Mouse (Mus musculus) right cerebral cortex, postnatal 14 days (tissue): ENCODE data around the gene Edem3.
"Not testable (repeated sequence)": the region's sequence is repeated elsewhere in the genome, so short reads cannot be mapped to it uniquely, and the experiment has no call there.

Source experiments
- DNase-seq: peaks from one replicate; pipeline ENCODE4 v3.0.0; 2022

Edem3 gene

DNA sequence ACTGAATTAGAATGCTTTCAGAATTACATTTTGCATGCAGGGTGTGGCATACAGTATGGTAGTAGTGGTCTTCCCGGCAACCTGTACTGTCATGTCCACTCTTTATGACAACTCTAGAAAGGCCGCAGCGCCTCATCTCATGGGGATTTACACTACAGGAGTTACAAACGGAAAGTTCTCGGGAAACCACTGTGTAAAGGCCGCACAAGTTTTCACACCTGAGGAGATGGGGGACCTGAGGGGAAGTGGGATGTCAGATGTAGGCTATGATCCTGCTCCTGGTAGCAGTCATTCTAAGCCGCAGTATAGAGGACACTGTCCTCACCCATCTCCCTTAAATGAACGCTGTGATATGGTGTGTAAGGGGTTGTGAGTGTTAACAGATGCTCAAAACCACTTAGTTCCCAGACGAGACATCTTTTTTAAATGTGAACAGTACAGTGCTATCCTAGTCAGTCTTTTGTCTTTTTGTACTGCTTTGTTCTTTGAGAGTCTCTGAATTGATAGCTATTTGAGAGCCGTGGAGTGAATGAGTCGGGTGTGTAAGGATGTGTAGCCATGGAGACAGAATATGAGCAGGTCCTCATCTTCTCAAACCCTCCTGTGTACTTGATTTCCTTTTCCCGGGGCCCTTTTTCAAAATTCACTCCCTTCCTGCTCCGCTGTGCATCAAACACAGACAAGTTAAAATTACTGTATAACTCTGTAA lies 57.0 kb downstream of the Edem3 start:
- no peak for DNase-seq

DNA sequence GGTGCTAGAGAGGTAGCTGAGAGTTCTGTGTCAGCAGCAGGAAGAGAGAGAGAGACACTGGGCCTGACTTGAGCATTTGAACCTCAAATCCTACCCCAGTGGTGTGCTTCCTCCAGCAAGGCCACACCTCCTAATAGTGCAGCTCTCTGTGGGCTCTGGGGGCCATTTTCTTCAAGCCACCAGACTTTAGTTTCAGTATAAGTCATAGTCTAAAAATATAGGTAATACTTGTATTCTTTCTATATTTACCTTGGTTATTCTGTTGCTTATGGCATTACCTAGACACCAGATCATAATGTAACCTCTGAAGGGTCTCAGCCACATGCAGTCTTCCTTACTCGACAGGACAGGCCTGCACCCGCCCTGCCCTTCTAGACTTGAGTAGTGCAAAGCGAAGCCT lies 60.9 kb downstream of the Edem3 start:
- no peak for DNase-seq

DNA sequence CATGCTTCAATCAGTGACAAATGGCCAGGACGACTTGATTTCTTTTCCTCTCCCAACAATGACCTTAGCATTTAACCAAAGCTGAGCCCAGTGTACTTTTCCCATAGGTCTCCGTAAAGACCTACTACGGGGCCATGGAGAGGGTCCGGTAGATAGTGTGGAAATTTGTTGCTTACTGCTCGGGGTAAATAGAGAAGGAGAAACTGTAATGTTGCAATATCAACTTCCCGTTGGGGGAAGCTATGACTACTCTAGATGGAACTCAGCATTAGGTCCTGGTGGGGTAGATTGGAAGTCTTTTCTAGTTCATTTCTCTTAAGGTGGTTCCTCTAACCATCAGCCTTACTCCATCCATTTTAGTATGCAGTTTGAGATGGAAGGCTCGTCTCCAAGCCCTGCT lies 64.0 kb downstream of the Edem3 start:
- DNase-seq, result no peak

DNA sequence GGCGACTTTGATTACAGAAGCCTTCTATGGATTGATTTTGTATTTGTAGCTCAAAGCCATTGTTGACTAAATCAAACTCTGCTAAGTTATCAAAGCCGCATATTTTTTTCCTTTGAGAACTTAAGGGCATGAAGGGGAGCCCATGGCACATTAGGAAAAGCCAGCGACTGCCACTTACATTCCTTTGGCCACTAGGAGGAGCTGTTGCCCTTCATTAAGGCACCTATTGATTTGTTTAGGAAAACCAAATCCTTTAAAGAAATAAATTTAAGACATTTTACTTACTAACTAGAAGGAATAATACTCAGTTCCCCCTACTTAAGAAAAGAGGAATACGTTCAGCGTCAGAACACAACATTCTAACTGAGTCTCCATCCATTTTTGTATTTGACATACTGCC lies 65.3 kb downstream of the Edem3 start:
- DNase-seq, result peak; percentile 68

DNA sequence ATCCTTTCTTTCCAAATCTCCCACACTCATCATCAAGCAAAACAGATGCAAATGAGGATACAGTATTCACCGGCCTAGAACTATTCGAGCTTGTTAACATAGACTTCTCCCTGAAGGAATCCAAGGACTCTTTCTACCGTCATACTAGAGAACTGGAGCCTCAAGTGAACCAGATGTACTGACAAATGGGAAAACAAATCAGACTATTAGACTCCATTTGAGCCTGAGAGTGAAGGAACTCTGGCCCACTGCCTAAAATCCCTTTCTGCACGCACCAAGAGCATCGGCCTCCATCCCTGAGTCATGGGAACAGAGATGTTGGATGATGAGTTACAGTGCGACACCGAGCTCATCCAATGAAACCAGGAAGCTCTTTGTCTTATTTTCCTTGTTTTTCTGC lies 69.9 kb downstream of the Edem3 start:
- DNase-seq, result no peak

DNA sequence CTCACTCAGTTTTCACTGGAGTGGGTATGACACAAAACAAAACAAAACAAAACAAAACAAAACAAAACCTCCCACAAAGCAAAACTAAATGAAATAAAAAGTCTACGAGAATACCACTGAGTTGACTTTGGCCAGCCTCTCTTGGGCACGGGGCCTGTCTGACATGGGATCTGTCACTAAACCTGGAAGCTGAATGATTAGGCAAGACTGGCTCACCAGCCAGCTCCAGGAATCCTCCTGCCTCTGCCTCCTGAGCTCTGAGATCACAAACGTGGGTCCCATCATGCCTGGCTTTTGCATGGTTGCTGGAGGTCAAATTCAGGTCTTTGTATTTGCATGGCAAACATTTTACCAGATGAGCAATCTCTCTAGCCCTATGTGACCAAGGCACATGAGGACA lies 76.6 kb downstream of the Edem3 start:
- DNase-seq, result no peak

DNA sequence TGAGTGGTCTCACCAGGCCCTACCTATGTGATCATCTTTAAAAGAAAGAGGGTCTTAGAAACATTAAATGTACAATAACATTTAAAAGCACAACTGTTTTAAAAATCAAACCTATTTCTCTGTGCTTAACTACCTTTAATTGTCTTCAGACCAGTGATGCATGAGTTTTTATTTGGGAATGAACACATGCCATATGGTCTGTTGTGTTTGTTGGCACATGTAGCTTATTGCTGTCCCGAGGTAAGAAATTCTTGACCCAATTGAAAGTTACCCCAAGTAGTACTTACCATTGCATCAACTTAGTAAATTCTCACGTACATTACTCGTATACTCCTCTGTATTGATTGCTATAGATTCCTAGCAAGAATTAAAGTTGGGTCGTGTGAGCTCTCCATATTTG lies 80.1 kb downstream of the Edem3 start:
- DNase-seq, result no peak

DNA sequence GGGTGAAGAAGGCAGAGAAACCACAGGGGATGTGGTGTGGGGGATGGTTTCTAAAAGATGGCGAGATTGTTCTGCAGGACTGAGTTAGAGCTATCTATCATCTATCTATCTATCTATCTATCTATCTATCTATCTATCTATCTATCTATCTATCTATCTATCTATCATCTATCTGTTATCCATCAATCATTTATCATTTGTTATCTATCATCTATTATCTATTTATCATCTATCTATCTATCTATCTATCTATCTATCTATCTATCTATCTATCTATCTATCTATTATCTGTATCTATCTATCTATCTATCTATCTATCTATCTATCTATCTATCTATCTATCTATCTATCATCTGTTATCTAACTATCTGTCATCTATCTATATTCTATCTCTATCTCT lies 85.2 kb downstream of the Edem3 start:
- not testable (repeated sequence) for DNase-seq

DNA sequence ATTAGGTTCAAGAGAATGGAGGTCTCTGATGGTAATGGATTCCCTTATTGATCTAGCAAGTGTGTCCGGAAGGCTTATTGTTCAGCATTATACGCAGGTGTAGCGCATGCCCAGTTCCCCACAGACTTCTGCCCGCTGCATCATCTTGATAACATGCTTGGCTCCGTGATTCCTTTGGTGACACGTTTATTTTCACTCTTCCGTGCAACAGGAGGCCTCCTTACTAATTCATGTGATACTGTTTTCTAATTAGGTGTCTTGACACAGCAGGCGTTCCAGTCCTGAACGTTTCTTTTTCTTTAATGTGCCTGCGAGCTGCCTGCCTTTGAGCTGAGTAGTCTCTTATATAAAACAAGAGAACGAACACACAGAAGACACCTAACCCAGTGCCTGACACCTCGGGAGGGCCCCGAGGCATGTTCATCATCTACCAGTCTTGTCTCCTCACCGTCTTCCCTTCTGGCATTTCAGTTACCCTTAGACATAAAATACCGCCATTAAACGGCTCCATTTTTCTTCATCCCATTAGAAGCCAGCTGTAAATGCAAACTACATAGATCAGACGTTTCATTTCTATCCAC lies 90.2 kb downstream of the Edem3 start:
- no peak for DNase-seq

DNA sequence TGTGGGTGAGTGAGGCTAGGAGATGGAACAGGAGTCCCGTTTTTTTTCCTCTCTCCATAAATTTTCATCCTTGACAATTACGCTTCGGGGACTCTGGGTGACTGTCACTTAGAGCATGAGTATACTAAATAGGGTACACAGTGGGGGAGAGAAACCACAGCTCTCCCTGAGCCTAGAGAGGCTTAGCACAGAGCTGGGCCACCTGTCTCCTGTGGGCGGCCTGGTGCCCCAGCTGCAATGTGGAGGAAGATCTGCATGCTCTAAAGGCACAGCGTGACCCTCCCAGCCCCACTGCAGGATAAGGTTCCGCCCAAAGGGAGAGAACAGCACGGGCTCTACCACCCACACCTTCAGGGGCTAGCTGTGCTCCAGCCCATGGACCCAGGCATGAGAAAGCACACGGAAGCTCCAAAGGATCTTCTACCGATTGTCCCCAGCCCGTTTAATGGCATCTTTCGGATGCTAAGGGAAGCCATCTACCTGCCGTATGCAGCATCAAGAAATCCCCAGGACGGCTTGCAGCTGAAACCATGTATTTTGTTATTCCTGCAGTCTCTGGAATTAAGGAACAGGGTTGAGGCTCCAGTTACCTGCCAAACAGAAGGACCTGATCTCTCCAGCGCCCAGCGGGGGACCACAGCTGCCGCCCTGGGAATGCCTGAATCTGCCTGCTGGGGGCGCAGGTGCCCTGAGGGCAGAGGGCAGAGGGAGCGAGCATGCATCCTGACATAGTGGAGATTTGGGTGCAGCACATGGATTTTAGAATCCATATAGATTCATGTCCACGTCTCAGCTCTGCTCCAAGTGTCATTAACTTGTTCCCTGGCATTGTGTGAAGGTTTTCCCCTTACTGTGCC lies 91.0 kb downstream of the Edem3 start:
- DNase-seq, result no peak

DNA sequence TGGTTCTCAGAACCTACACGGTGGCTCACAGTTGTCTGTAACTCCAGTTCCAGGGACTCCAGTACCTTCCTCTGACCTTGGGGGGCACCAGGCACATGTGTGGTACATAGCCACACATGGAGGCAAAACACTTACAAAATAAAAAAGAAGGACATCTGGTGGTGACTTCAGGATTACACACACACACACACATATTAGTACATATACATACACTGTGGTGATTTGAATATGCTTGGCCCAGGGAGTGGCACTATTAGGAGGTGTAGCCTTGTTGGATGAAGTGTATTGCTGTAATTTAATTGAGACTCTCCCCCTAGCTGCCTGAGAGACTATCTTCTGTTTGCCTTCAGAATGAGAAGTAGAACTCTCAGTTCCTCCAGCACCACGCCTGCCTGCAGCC lies 93.1 kb downstream of the Edem3 start:
- DNase-seq, result no peak

DNA sequence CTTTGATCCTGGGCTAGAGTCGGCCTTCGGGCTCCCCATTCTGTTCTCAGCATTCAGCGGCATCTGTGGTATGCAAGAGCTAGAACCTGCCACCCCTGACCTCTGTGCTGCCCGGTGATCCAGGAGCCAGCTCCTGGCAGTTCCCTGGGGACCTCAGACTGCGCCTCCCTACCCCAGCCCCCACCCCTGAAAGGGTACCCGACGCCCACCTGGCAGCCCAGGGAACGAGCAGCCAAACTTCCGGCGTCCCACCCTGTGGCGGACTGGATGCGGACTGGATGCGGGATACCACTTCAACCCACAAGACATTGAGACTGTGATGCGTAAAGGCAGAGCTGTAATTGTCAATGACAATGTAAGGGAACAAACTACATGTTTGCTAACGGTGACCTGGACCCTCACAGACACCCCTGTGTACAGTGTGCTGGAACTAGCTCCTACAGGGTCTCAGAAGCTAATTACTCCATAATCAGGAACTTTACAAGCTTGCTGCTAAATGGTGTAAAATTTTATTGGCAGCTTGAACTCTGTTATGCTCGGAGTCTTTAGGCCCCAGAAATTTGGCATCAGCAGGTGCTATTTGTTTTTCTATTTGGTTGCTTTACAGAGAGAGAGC lies 94.9 kb downstream of the Edem3 start:
- DNase-seq, result no peak

DNA sequence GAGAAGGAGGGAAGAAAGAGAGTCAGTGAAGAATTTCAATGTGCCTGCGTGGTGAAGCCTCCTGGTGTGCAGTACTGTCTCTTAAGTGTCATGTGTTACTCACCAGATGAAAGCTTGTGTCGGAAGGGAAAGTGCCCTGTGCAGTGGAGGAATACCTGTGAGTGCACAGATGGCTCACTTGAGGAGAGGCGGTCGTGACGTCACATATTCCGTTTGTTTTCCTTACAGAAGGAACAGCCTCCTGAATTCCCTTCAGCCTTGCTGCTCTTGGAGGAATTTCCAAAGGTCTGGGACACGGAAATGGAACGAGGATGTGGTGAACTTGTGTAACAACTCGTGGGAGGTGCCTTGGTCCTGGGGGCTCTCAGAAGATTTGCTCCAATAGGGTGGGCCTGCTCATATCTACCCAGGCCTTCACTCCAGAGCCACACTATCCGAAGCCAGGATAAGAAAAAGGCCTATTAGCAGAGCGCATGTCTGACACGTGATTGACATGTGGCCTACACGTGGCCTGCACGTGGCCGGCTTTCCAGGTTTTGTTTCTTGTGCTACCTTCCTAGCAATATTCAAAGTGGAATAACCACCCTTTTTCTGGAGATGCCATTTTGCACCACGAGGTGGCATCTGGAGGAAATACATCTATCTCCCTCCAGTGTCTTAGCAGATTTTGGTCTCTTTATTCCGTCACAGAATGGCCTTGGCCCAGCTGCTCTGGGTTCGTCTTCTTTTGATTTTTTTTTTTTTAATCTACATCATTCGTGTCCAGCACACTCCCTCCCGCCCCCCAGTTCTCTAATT lies 96.1 kb downstream of the Edem3 start:
- DNase-seq, result peak; percentile 30

DNA sequence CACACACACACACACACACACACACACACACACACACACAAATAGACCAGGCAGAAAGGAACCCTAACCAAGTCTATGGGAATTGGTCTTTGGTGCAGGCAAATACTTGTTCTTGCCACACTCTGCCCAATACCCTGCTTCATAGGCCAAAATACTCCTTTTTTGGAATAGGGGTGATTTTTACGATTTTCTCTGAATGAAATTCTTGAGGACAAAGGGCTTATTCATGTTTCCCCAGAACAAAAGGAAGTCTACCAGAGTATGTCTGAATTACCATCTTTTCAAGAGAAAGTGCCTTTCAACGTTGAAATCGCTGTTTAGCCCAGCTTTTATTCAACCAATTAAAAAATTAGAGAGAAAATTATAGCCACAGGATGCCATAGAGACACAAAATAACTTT lies 96.8 kb downstream of the Edem3 start:
- DNase-seq, result no peak

DNA sequence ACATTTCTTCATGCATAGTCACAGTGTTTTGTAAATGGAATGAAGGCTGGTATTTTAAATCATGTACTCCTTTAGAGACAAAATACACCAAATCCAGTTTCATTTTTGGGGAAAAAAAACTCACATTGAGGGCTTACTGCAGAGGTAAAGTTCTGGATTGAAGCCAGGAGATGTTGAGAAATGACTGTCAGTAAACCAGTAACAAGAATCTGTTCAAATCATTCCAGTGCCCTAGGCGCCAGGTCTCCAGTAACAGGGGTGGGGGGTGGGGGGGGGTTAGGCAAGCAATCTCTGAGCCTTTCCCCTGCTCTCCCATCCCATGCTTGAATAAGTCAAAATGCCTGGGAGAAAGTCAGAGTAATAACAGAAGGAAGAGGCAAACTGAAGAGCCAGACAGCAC lies 100.4 kb downstream of the Edem3 start:
- no peak for DNase-seq

DNA sequence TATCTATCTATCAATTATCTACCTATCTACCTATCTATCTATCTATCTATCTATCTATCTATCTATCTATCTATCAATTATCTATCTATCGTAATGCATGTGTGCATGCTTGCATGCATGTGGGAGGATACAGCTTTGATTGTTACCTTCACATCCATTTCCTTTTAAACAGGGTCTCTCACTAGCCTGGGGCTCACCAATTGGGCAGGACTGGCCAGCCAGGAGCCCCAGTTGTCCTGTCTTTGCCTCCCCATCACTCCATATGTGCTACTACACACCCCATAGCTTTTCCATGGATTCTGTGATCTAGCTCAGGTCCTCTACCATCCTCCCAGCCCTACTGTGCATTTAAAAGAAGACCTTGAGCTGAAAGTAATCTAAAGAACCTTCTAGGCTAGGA lies 103.3 kb downstream of the Edem3 start:
- DNase-seq, result no peak

DNA sequence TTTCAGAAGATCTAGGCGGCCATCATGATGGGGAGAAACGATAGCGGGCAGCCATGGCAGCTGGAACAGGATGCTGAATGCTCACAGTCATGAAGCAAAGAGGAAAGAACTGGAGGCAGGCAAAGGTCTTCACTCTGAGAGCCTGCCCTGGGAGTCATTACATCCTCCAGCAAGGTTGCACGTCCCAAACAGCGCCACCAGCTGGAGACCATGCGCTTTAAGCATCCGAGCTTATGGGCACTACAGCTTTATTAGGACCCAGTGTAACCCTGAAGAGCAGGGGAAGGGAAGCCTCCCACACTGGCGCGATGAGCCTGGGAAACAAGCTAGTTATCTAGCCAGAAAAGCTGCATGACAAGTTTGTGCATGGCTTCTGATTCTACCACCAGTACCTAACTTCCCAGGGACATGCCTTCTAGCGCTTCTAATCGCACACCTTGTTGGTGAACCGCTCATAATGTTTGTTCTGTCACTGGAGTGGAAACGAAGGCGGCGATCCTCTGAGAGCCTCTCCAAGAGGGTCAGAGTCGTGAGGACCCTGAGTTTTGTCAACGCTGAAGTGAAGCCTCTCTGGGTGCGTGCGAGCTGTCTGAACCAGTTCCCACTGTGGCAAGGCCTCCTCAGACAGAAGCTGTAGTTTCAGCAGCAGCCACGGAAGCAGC lies 106.3 kb downstream of the Edem3 start:
- DNase-seq, result no peak

DNA sequence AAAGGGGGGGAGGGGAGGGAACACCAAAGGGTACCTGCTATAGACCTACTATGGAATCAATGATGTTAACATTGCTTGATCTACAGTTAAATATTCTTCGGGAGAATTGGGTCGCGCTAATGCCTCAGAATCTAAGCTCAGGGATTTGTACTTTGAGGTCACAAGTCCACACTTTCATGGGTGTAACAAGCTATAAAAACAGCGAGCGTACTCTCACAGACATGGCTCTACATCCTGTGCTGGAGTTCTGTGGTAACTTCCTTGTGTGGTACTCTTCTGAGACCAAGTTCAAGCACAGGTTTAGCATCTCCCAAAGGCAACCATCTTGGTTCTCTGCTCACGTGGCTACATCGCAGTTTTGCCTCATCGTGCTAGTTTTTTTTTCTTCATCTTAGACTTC lies 106.9 kb downstream of the Edem3 start:
- no peak for DNase-seq

DNA sequence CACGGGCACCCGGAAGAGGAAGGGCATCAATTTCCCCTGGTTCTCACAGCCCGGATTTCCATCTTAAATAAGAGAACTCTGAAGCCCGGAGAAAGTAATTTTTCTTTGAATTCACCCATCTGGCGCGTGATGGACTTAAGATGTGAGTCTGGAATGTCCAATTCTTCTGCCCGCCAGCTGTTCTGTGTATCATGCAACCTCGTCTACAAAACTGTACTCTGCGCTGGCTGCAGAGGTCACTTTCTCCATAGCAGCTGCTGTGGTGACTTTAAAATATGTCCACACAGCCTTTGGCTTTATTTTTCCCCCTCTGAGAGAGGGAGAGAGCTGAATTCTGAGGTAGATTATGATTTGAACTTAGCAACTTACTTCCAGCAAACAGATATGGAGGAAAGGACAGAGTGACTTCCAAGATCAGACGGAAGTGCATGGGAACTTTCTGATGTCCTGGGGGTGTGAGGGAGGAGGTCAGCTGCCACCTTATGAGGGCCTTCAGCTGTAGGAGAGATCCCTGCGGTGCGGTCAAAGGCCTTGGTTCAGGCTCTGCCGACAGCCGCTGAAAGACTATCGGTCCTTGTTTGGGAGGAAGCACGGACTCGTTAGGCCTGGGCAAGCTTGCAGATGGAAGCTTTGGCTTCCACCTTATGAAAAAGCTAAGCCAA lies 108.1 kb downstream of the Edem3 start:
- DNase-seq, result no peak

DNA sequence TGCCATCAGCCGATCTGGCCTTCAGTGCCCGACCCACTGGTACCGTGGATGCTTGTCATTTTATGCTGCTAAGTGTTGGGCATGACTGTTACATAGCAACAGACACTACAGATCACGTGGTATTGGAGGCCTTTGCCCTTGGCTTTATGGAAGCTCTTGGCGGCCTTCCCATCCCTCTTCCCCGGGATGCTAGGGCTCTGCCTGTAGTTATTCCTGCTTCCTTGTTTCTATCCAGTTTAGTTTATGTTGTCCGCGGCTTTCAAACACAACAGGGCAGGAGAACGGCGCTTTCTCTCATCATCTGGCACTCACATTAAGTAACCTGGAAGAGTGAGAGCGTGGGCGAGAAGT lies 108.6 kb downstream of the Edem3 start:
- no peak for DNase-seq

DNA sequence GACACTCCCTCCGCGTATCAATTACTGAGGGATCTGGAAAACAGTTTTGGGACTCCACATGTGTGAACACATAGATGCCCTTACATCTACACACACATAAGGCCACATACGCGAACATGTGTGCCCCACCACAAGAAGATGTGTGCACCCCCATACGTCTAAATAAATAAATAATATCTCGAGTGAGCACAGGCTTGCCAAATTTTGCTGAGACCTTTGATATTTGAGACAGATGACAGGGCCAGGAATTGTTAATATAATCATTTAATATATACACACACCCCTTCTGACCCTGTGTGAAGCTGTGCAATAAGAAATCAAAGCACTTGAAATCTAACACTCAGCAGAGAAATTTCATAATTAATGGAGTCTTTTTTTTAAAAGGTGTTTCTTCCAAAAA lies 109.2 kb downstream of the Edem3 start:
- DNase-seq, result no peak
